Comparison of ENCODE assay signal across 26 mouse cellular contexts in the genomic region with DNA sequence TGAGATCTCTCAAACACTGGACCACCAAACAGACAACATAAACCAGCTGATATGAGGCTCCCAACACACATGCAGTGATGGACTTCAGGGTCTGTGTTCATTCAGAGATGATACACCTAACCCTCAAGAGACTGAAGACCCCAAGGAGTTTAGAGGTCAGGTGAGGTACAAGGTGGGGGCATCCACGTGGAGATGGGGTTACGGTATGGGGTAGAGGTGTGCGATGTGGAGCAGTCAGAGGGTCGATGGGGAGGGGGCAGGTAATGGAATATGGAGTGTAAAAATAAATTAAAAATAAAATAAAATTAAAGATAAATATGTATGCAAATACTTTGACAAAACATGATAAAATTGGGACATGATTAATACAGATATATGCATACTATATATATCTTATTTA.
"Had no signal": no experiment of that assay in that cellular context is flagged by ENCODE, and none has a peak within 500 bp of the region (broad histone marks: within the 10 kb centered on the region; RNA-seq: fewer than 3 reads in every experiment).

No protein-coding gene starts in this region.

- H3K4me1 ChIP-seq: heart, embryonic 13.5 days; heart, embryonic 15.5 days; hindbrain, embryonic 12.5 days; kidney, embryonic 15.5 days; limb, embryonic 13.5 days; limb, embryonic 15.5 days; liver, embryonic 12.5 days had no signal

- DNase-seq: gastrocnemius, postnatal 14 days; gastrocnemius, postnatal 36 days; heart, adult 11 months; heart, adult 2 months; heart, postnatal 14 days; heart, postnatal 36 days; kidney, adult 11 months; kidney, adult 2 months; kidney, adult 9 months; kidney, postnatal 14 days; kidney, postnatal 36 days; layer of hippocampus, adult 9-11 months; layer of hippocampus, postnatal 36 days; left cerebral cortex, postnatal 4 days had no signal

- H3K27me3 ChIP-seq: heart, embryonic 13.5 days; heart, embryonic 15.5 days; hindbrain, embryonic 12.5 days; kidney, embryonic 15.5 days; limb, embryonic 13.5 days; limb, embryonic 15.5 days; liver, embryonic 12.5 days had no signal

- H3K9ac ChIP-seq: heart, embryonic 13.5 days; heart, embryonic 15.5 days; hindbrain, embryonic 12.5 days; hindbrain, embryonic 14.5 days; kidney, embryonic 15.5 days; limb, embryonic 13.5 days; limb, embryonic 15.5 days; liver, embryonic 12.5 days had no signal

- H3K4me2 ChIP-seq: heart, embryonic 11.5 days; heart, embryonic 13.5 days; heart, embryonic 15.5 days; hindbrain, embryonic 12.5 days; hindbrain, embryonic 14.5 days; kidney, embryonic 15.5 days; limb, embryonic 13.5 days; limb, embryonic 15.5 days; liver, embryonic 12.5 days had no signal

- ATAC-seq: hindbrain, postnatal 0 days; intestine, embryonic 16.5 days; liver, embryonic 12.5 days had no signal

- H3K4me3 ChIP-seq: heart, adult 2 months; heart, embryonic 13.5 days; heart, embryonic 15.5 days; hindbrain, embryonic 12.5 days; kidney, embryonic 15.5 days; limb, embryonic 13.5 days; limb, embryonic 15.5 days; liver, embryonic 12.5 days had no signal

- H3K36me3 ChIP-seq: heart, embryonic 13.5 days; heart, embryonic 15.5 days; hindbrain, embryonic 12.5 days; kidney, embryonic 15.5 days; limb, embryonic 13.5 days; limb, embryonic 15.5 days; liver, embryonic 12.5 days had no signal

- H3K27ac ChIP-seq: heart, adult 2 months; heart, embryonic 13.5 days; heart, embryonic 15.5 days; hindbrain, embryonic 12.5 days; hindbrain, embryonic 14.5 days; hindbrain, postnatal 0 days; kidney, embryonic 15.5 days; kidney, postnatal 0 days; limb, embryonic 13.5 days; limb, embryonic 15.5 days; liver, embryonic 12.5 days had no signal

- H3K9me3 ChIP-seq: heart, embryonic 13.5 days; heart, embryonic 15.5 days; hindbrain, embryonic 12.5 days; kidney, embryonic 15.5 days; limb, embryonic 13.5 days; limb, embryonic 15.5 days; liver, embryonic 12.5 days had no signal
